In the genomic region with DNA sequence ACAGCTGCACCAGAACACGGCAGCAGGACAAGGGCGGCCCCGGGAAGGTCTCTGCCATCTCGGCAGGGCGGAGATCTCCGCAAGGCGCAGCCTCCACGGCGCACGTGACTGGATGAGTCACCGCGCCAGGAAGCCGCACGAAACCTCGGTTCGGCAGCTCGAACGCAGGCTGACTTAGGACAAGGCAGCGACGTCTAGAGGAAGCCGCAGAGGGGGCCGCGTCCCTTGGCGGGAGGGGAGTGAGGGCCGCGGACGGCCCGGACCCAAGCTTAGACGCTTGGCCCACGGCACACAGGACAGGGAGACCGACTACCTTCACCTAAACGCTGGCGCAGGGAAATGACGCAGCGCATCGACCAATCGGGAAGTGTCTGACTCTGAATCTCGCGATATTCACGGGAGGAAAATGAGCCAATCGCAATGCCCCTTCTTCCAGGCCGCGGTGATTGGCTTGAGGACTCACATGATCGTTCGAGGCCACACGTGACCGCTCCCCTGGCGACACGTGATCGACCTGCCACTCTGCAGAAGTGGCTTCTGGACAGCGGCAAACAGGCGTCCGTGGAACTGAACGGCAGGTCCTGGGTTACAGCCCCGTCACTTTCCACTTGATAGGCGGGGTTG, we compare ENCODE assay signal across 8 mouse cellular contexts. TPM values are rescaled to one million over a fixed set of nuclear protein-coding genes. Genes with fewer than 3 reads are reported as not detected.
A peak's percentile ranks its signal among the peaks of the same experiment; 100 is the strongest.
DNase-seq lines count a peak whose midpoint lies in the region; ATAC-seq lines count a peak whose summit lies in the region.

No protein-coding gene starts in this region.

- H3K4me1 ChIP-seq in lung, embryonic 16.5 days (replicated peaks; ENCODE audit: control insufficient read depth, insufficient read depth, low read length) = peaks cover 12% of the 10 kb centered on the region

- peak; percentile 87 to 93 for ATAC-seq in hematopoietic stem cell, adult 5-6 weeks (replicated peaks in 1 of 2; ENCODE audit: insufficient read depth in 1 of 2, low FRiP score in 2 of 2, low TSS enrichment in 1 of 2, low read depth in 1 of 2, poor library complexity in 2 of 2, severe bottlenecking in 2 of 2)
- ATAC-seq in lung, embryonic 16.5 days (ENCODE audit: low read depth) = peak; percentile 99

- under 1% methylated on average over 56 of the region's 56 CpGs for WGBS in lung, embryonic 16.5 days

- DNase-seq in MEL-GATA-1-ER (ENCODE audit: extremely low read depth, low read depth) = peak; percentile 99
- DNase-seq in cerebellum, adult 8-10 months = peak; percentile 98
- peak; percentile 99 for DNase-seq in forelimb bud, embryonic 11.5 days (ENCODE audit: low read depth, low spot score)
- peak; percentile 99 for DNase-seq in layer of hippocampus, adult 9-10 months (ENCODE audit: low spot score)
- peak; percentile 98 for DNase-seq in ovary, postnatal 10 days (ENCODE audit: low spot score)
- DNase-seq in thymus, postnatal 10 days (ENCODE audit: low spot score in 2 of 2) = peak; percentile 95 to 97

- H3K4me3 ChIP-seq in lung, embryonic 16.5 days (ENCODE audit: low read length) = peak overlapping the region; percentile 83

- H3K27ac ChIP-seq in lung, embryonic 16.5 days (ENCODE audit: low read length) = peak overlapping the region; percentile 93

- no peaks in the 10 kb centered on the region for H3K36me3 ChIP-seq in lung, embryonic 16.5 days (ENCODE audit: control insufficient read depth, insufficient read depth, low read length)

- no peaks in the 10 kb centered on the region for H3K9me3 ChIP-seq in lung, embryonic 16.5 days (ENCODE audit: control insufficient read depth, low read length)

- H3K9ac ChIP-seq in lung, embryonic 16.5 days (ENCODE audit: low read length) = peak overlapping the region; percentile 94

- H3K27me3 ChIP-seq in lung, embryonic 16.5 days (ENCODE audit: control insufficient read depth, insufficient read depth, low read depth, low read length) = no peaks in the 10 kb centered on the region

- H3K4me2 ChIP-seq in lung, embryonic 16.5 days (ENCODE audit: low read depth, low read length) = peak overlapping the region; percentile 99

RNA-seq across cellular contexts. Expression of a gene that starts 9.9 kb away (rescaled TPM):
- 112 and 117 TPM in 2 replicates for total RNA-seq in hematopoietic stem cell, adult 5-6 weeks (2017)
- 40.4 and 41.9 TPM in 2 replicates for polyA plus RNA-seq in lung, embryonic 16.5 days (2015; fragmentation: Nextera tagmentation; extraction: Ambion mirVana)

Comparison
In these comparisons a context has a peak if more than half of its experiments do, and no peak if none do; other contexts are left out.
1. Peak in every context shown above with its lines: DNase-seq, ATAC-seq, H3K4me3 ChIP-seq and H3K27ac ChIP-seq.